Mouse (Mus musculus) left cerebral cortex, adult 18-20 months (tissue): ENCODE results near the gene Mrpl20. TPM values are rescaled to one million over a fixed set of nuclear protein-coding genes. Genes with fewer than 3 reads are reported as not detected.

Experiments used
- DNase-seq, 2 experiments: peaks; one replicate each; pipeline ENCODE4 v3.0.0; 2021 to 2022; ENCODE audit warnings: low spot score in 2 of 2, mixed read lengths in 1 of 2
- long read RNA-seq, 2 experiments: library from polyadenylated mRNA; stranded (forward); transcript quantifications; one replicate each; pipeline ENCODE4 v2.0.0; 2021
- total RNA-seq, 2 experiments: library from RNA; stranded (reverse); gene quantifications; 2 replicates each; pipeline ENCODE4 v1.2.3; 2021

The Mrpl20 gene
- total RNA-seq, result 10 to 100 TPM; 84.9 to 89.4 TPM
- long read RNA-seq, experiment 1, transcript Mrpl20-201 (4 exons, 764 nt), result major isoform, 72 of 78 reads
- long read RNA-seq, experiment 1, partial matches to known transcripts, result 0 of 78 reads
- long read RNA-seq, experiment 1, other reads (novel, unspliced or antisense), result 6 of 78 reads
- long read RNA-seq, experiment 2, transcript Mrpl20-201 (4 exons, 764 nt), result major isoform, 86 of 96 reads
- long read RNA-seq, experiment 2, partial matches to known transcripts, result 5 of 96 reads
- long read RNA-seq, experiment 2, other reads (novel, unspliced or antisense), result 4 of 96 reads

DNA sequence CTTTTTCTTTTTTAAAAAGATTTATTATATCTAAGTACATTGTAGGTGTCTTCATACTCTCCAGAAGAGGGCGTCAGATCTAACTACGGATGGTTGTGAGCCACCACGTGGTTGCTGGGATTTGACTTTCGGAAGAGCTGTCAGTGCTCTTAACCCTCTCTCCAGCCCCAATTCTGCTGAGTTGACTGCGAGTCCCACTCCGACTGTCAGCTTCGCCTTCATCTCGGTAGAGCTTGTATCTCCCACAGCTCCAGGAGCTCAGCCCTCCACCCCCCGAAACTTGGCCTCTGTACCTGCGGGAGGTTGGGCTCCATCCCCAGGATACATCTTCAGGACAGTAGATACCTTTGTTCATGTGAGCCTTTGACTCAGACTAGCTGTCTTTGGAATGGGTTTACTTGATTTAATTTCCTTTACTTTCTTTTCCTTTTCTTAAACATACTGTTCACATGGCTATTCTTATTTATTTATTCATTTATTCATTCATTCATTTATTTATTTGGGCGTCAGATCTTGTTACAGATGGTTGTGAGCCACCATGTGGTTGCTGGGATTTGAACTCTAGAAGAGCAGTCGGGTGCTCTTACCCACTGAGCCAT lies at the start of gene Mrpl20:
Gene Mrpl20, plus strand, starts transcription at position 138 of the 599 bp plus-strand sequence.
- no peak for DNase-seq

DNA sequence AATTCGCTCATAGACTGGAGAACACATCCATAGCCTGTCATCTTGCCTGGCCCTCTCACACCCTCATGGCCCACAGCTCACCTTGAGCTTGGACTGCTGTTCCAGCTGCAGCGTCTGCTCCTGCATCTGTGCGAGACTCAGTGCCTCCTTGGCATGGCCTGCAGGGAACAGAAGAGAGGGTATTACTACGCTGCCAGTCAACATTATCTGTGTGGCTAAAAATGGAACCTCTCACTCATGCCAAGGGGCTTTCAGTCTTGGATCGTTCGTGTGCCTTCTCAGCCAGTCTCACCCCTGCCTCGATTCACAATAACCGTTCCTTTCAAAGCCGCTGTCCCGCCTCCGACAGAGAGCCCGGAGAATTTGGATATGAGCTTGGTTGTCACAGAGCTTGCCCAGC lies 45.7 kb upstream of the Mrpl20 start:
- DNase-seq, result no peak

DNA sequence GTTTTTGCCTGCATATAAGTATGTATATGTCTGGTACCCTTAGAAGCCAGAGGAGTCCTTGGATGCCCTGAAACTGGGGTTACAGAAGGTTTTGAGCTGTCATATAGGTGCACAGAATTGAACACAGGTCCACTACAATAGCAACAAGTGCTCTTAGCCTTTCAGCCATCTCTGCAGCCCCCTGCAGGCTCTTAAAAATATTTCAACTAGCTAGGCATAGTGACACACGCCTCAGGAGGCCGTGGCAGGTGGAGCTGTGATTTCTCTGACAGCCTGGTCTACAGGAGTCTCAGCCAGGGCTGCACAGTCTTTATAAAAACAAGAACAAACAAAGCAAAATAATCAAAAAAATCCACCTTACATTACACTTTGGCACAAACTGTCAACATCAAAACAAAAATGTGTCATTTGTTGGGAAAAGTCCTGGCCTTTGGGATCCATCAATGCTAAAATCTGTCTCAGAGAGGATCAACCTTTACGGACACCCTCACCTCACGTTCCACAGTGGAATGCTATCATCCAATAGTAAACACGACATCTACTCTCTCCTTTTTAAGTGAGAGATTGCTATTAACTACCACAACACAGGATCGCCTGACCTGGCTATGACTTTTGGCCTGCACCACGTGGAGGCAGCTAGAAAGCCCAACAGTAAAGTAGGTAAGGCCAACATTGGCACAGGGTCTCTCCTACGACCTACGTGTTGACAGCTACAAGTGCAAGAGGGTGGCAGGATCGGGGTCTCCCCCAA lies 42.6 kb upstream of the Mrpl20 start:
- DNase-seq, result no peak

DNA sequence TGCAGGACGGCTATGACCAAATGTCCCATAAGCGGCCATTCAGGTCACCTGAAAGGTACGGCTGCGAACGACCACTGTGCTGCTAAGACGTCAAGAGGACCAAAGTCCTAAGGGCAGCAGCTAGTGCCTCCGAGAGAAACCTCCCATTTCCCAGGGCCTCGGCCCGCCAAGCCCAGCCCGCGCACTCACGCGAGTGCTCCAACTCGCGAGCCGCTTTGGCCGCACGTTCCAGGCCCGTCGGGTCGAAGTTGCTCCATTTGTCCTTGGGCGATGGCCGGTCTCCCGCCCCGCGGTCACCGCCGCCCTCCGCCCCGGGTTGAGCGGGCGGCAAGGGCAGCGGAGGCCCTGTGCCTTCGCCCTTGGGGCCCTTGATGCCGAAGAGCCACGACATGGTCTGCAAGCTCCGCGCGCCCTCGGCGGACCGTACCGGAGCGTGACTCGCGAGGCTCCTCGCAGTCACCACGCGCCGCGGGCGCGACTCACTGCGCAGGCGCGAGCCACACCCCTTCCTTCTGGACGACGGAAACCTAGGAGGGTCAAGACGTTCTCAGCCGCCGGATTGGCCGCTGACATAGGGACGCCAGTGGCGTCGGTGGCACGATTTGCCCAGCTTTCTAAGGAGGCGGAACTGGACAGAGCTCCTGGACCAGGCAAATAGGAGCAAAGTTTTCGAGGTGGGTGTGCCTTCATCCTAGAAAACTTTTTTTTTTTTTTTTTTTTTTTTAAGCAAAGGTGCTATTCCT lies 41.9 kb upstream of the Mrpl20 start, which contains the start of gene Atad3a:
Gene Atad3a, minus strand, starts transcription at position 481 of the 743 bp plus-strand sequence.
- DNase-seq, result peak; percentile 98

DNA sequence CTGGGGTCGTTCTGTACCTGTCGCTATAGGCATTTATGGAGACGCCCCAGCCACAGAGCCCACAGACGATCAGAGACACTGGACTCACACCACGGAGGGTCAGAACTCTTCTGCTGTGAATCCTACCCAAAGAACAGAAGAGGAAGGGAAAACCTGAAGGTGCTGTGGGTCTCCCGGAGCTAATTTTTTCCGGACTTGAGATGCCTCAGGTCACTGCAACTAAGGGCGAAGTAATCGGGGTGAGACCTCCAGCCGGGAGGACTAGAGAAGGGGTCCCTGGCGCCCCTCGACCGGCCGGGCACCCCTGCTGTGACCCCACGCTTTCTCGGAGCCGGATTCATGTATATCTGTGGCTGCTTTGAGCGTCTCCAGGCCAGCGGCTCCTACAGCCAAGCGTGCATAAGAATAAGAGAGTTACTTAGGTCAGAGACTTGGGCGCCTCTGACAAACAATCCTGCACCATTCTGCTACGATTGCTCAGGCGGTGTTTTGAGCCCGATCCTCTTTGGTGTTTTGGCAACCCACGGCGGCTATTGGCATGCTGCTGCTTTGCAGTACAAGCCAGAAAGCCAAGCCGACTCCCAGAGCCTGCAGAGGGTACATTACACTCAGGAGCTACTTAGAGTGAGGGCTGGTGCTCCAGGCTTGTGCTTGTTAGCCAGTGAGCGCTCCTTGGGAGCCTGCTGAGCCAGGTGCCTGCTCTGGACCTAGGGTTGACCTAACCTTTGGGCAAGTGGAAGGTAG lies 41.1 kb upstream of the Mrpl20 start:
- no peak for DNase-seq

DNA sequence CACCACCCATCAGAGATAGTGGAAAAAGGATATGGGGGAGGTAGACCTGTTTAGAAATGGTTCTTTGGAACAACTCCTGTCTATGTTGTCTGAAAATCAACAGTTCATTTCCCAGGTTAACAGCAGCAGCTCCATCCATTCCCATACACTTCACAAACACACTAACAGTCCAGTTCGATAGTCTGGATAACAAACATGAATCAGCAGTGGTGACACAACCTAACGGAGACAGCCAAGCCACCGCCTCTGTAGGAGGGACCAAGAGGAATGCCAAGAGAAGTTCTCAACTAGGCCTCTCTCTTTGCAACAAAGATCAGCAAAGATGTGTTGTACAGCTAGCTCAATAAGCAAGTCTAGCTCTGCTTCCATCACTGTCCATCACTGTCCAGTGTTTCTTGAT lies 40.3 kb upstream of the Mrpl20 start:
- DNase-seq, result no peak

DNA sequence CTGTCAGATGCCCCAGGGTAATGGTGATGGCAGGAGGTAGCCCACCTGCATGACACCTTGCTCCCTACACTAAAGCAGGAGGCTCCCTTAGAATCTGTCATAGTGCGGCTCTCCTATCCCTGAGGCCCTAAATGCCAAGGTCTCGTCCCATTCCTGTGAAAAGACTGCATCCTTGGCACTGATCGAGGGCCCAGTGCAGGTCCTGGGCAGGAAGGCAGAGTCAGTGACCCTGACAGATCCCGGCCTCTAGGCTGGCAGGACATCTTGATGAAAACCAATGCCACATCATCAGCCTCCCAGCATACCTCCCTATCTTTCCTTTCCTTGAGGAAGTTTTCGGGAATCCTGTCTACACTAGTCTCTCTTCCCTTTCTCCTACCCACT lies 33.2 kb upstream of the Mrpl20 start:
- DNase-seq, result no peak

DNA sequence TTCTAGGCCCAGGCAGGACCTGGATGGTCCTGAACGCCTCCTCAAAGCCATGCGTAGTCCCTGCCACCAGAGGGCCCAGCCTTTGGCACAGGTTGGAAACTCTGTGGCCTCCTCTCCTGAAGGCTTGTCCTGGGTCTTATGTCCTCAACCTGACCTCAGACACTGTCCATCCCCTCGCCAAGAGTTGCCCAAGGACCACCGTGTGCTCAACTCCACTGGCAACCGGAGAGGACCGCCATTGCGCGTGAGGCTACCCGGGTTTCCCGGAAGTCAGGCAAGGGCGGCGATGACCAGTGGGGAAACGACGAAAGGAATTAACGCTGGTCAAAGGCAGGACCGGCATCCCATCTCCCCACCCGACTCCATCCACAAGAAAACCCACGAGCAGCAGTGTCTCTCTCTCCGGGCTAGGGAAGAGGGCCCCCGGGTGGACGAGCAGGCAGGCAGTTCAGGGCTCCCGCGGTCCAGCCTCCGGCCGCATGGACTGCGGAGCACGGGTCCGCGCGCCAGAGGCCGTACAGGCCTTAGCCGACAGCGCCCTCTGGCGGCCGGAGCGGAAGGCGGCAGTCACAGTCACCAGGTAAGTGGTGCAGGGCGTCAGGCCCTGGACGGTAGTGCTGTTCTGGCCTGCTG lies 32.7 kb upstream of the Mrpl20 start:
- peak; percentile 93 to 94 for DNase-seq

DNA sequence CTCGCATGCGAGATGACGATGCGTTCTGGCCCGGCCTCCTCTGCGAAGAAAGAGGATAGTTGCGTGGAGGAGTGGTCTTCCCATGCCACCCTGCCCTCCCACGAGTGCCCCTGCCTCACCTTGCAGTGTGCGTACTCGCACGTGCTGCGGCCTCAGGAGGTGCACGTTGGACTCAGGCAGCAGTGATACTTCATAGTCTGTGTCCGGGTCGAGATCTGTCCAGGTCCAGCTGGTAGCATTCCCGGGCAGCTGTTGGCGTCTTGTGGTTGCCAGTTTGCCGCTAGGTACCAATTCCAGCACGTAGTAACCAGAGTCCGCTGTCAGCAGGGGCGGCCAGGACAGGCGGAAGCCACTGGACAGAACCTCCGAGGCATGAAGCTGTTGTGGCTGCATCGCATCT lies 32.1 kb upstream of the Mrpl20 start:
- DNase-seq, result peak in 1 of 2 experiments; percentile 22

DNA sequence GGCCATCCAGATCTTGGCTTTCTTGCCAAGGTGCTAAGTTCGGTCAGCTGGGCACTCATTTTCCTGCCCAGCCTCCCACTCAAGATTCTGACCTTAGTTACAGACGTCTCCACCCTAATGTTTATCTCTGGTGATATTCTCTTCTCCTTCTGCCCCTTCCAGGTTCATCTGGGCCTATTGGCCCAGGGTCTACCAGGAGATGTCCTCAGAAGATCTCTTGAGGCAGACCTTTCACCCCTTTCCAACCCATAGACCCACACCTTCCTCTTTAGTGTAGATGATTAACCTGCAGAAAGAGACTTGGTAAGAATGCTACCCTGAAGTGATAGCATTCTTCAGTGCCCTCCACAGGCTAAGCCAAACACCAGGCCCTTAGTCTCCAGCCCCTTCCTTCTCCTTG lies 31.0 kb upstream of the Mrpl20 start:
- DNase-seq, result no peak

DNA sequence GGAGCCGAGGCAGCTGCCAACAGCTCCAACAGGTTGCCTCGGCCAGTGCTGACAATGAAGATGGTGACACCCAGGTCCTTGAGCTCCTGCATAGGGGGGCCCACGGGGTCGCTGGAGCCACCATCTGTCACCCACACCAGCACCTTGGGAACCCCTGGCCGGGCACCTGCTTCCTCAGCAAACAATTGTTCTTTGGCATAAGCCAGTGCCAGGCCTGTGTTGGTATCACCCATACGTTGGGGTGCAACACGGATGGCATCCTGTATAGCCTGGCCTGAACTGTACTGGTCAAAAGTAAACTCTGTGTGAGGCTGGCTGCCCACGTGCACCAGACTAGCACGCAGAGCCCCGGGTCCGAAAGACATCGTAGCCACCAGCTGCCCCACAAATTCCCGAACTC lies 29.9 kb upstream of the Mrpl20 start:
- DNase-seq, result no peak

DNA sequence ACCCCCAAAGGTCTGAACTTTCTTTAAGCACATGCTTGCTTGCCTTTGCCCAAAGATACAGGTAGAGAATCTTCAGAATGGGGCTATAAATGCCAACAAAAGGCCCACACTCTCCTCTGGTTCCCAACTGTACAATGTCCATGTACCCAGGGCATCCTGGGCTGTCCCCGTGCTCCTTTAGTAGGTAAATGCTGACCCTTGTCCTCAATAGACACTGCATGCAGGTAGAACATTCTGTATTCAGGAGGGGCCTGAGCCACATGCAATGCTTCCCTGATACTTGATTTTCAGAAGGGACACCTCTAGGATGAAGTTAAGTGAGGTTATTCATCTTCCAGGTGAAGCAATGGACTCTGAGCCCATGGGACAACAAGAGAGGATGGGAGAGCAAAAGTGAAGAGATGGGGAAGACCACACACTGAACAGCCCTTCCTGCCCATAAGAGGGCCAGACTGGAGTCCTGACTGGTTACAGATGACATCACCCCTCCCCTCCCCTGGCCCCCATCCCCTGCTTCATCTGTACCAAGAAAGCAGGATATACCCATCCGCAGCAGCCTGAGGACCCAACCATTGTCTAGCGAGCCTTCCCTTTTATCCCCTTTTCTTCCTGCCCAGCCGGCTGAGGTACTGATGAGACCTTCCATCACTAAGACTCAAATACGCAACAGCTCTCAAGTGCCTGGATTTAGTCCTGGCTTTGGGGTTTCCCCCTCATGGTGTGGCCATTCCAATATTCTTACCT lies 29.2 kb upstream of the Mrpl20 start:
- DNase-seq, result no peak

DNA sequence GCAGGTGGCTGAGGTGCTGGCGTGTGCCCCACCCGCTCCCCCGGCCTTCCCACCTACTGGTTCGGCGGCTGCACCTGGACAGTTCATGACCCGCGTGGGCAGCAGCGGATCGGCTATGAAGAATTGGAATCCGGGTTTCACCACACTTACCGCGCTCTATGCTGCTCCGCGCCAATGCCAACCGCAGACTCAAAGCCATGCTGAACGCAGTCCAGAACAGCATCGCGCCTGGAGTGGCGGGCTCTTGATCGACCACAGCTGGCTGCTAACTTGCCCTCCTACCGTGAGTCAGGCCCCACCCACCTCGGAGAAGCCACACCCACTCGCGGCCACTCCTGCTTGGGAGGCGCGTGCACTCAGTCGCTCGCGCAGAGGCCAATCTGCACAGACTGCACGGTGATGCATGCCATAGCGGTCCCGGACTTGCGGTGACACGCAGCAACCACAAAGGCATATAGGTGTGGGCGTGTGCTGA lies 28.4 kb upstream of the Mrpl20 start, which contains the start of gene Vwa1:
Gene Vwa1, minus strand, starts transcription at position 419 of the 475 bp plus-strand sequence.
- DNase-seq, result peak; percentile 87 to 90

DNA sequence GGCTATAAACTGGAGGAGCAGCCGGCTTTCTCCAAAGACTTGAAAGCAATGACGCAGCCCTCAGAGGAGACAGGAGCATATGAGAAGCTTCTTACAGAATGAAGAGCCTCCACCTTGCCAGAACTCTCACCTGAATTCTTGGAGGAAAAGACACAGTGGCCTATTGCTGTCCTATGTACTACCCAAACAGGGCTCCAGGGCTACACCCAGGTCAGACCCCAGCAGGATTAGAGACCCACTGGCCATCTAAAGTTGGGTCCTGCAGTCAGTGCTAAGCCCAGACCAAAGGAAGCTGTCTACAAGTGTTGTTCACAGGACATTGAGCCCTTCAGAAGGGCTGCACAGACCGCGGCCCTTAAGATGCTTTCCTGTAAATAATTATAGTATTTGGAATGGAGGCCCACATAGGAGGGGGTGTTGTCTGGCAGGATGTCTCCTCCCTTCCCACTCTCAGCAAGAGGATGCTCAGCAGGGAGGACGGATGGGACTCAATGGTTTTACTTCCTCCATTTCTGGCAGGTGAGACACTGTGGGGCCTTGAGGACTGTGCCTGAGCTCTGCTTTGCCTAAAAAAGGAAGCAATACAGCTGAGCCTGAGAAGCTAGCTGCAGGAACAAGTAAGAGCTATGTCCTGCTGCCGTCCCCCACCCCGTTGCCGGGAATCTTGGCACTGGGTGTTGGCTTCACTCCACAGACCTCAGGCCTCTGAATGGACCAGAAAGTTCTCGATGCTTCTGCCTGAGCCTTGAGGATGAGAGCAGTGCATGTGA lies 27.5 kb upstream of the Mrpl20 start:
- no peak for DNase-seq

DNA sequence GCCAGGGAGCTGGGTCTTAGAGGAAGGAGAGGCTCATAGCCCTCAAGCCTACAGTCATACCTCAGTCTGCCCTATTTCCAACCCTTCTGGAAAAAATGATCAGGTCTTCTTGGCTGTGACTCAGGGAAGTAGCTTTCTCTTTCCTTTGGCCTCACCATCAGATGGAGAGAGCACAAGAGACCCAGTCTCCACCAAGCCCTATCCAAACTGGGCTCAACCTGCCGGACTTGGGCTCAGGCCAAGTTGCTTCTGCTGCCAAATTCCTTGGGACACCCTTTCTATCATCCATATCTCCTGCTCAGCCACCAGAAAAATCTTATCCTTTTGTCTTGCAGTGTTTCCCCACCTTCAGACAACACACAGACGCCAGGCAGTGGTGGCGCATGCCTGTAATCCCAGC lies 26.8 kb upstream of the Mrpl20 start:
- DNase-seq, result no peak

DNA sequence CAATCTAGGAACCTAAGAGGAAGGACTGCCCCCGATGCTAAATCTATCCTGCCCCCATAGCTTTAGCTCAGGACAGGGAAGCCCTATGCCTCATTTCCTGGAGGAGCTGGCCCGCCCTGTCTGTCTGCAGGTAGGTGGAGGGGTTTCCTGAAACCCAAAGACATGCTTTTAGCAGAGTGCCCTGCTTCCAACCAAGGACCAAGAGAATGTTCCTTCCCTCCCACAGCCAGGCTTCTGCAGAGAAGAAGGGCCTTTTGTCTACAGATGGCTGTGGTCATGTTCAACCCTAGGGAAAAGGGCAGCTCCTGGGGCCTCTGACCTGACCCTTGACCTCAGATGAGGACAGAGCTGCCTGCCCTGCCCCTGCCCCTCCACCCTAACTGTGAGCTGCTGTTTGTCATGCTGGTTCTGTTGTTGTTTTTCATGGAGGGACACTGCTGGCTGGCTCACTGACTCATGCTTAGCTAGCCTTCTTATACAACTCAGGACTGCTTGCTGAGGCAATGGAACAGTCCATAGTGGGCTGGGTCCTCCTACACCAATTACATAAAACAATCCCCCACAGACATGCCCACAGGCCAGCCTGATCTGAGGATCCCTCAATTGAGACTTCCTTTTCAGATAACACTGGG lies 25.9 kb upstream of the Mrpl20 start:
- peak in 1 of 2 experiments; percentile 49 for DNase-seq

DNA sequence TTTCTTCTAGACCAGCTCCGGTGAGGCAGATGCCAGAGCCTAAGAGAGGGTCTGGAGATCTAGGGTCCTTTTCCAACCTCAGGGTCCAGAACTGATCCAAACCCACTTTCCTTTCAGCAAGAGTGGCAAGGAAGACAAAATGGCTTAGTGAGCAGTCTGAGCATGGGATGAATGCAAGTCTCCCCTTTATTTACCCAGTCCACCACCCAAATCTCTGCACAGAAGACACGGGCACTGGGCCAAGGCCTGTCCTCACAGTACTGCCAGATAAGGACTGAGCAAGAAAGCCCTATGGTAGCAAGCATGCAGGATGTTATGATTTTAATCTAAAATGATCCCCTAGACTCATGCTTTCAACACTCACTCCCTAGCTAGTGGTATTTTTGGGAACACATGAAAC lies 24.9 kb upstream of the Mrpl20 start:
- DNase-seq, result no peak

DNA sequence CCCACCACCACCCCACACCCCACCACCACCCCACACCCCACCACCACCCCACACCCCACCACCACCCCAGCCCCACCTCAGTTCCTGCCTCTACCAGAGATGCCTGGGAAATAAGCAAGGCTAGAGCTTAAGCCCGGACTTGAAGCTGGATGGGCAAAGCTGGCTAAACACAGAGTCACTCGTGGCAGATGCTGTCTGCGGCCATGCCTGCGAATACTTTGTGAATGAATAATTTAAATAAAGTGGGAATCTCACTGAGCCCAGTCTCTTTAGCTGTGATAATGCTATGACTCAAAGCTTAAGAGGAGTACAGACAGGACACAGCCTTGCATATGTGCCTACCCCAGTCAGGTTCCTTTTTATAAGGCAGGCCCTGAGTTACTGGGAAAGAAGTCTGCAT lies 23.2 kb upstream of the Mrpl20 start:
- no peak for DNase-seq
